Mouse (Mus musculus): ENCODE data around the gene Trex1. TPM values are rescaled to one million over a fixed set of nuclear protein-coding genes. Genes with fewer than 3 reads are reported as not detected.
A peak's percentile ranks its signal among the peaks of the same experiment; 100 is the strongest.

The Trex1 gene
- polyA plus RNA-seq, 1 experiment from 2014 or later: 16.1 TPM

GRCm38 (mm10) chr9:109082124-109082800 is 22.7 kb upstream of the Trex1 start, which contains the start of the genes Ccdc51 and Tma7:
Gene Ccdc51 (plus strand): TSS chr9:109082493.
Gene Tma7 (minus strand): TSS chr9:109082587.
- TF ChIP-seq CTCF (IDR thresholded peaks at IDR 0.05; ENCODE audit: low read depth): no peak
- Histone ChIP-seq H3K4me1 (replicated peaks; ENCODE audit: control insufficient read depth, insufficient read depth, low read length) (no peaks in the 10 kb centered on the region), H3K27me3 (replicated peaks; ENCODE audit: control insufficient read depth, insufficient read depth, low read length) (no peaks in the 10 kb centered on the region), H3K27ac (ENCODE audit: low read depth, low read length) (peak within 1 kb of the TSS; percentile 69), H3K4me2 (replicated peaks; ENCODE audit: low read depth) (peak within 1 kb of the TSS; percentile 70), H3K9ac (ENCODE audit: low read depth, low read length) (peak within 1 kb of the TSS; percentile 63), H3K9me3 (ENCODE audit: control insufficient read depth) (no peaks in the 10 kb centered on the region), H3K36me3 (ENCODE audit: control insufficient read depth, insufficient read depth) (peaks cover 8% of the 10 kb centered on the region; the same call in 1 of the 2 replicates), H3K4me3 (ENCODE audit: low read depth, low read length) (peak within 1 kb of the TSS; percentile 63)
- ATAC-seq: peak; percentile 95
- WGBS: under 1% methylated on average over 37 of the region's 37 CpGs

GRCm38 (mm10) chr9:109081749-109082123 is 22.2 kb upstream of the Trex1 start:
- Histone ChIP-seq H3K4me1 (replicated peaks; ENCODE audit: control insufficient read depth, insufficient read depth, low read length) (no peaks in the 10 kb centered on the region), H3K9ac (ENCODE audit: low read depth, low read length) (peak overlapping the region; percentile 63), H3K4me2 (replicated peaks; ENCODE audit: low read depth) (peak overlapping the region; percentile 70), H3K36me3 (ENCODE audit: control insufficient read depth, insufficient read depth) (peaks cover 8% of the 10 kb centered on the region; the same call in 1 of the 2 replicates), H3K9me3 (ENCODE audit: control insufficient read depth) (no peaks in the 10 kb centered on the region), H3K27me3 (replicated peaks; ENCODE audit: control insufficient read depth, insufficient read depth, low read length) (no peaks in the 10 kb centered on the region), H3K4me3 (ENCODE audit: low read depth, low read length) (peak overlapping the region; percentile 63), H3K27ac (ENCODE audit: low read depth, low read length) (peak overlapping the region; percentile 69)
- under 1% methylated on average over 11 of the region's 11 CpGs for WGBS
- no peak for TF ChIP-seq CTCF (IDR thresholded peaks at IDR 0.05; ENCODE audit: low read depth)
- ATAC-seq: 0 out of 2 replicates have a peak, but pooled peaks have one; percentile 2

GRCm38 (mm10) chr9:109080516-109080915 is 21.0 kb upstream of the Trex1 start:
- Histone ChIP-seq H3K27ac (ENCODE audit: low read depth, low read length) (no peak overlapping the region), H3K36me3 (ENCODE audit: control insufficient read depth, insufficient read depth) (peaks cover 8% of the 10 kb centered on the region; the same call in 1 of the 2 replicates), H3K27me3 (replicated peaks; ENCODE audit: control insufficient read depth, insufficient read depth, low read length) (no peaks in the 10 kb centered on the region), H3K4me1 (replicated peaks; ENCODE audit: control insufficient read depth, insufficient read depth, low read length) (no peaks in the 10 kb centered on the region), H3K9me3 (ENCODE audit: control insufficient read depth) (no peaks in the 10 kb centered on the region), H3K9ac (ENCODE audit: low read depth, low read length) (no peak overlapping the region), H3K4me2 (replicated peaks; ENCODE audit: low read depth) (peak overlapping the region; percentile 70; the same call in 1 of the 2 replicates), H3K4me3 (ENCODE audit: low read depth, low read length) (no peak overlapping the region)
- 68% methylated on average over 3 of the region's 3 CpGs for WGBS
- TF ChIP-seq CTCF (IDR thresholded peaks at IDR 0.05; ENCODE audit: low read depth): no peak
- no peak for ATAC-seq

- H3K4me1 ChIP-seq (replicated peaks; ENCODE audit: control insufficient read depth, insufficient read depth, low read length): peaks cover 10% of the 10 kb centered on the region; the same call in 1 of the 2 replicates
- peak within 1 kb of the TSS; percentile 91 for H3K9ac ChIP-seq (ENCODE audit: low read depth, low read length)
- H3K27ac ChIP-seq (ENCODE audit: low read depth, low read length): peak within 1 kb of the TSS; percentile 41; the same call in 1 of the 2 replicates
- no peaks in the 10 kb centered on the region for H3K27me3 ChIP-seq (replicated peaks; ENCODE audit: control insufficient read depth, insufficient read depth, low read length)
- H3K9me3 ChIP-seq (ENCODE audit: control insufficient read depth): no peaks in the 10 kb centered on the region
- peak within 1 kb of the TSS; percentile 85 for H3K4me2 ChIP-seq (replicated peaks; ENCODE audit: low read depth)
- peak within 1 kb of the TSS; percentile 85 for H3K4me3 ChIP-seq (ENCODE audit: low read depth, low read length)
- peaks cover 6% of the 10 kb centered on the region for H3K36me3 ChIP-seq (ENCODE audit: control insufficient read depth, insufficient read depth)
- under 1% methylated on average over 57 of the region's 57 CpGs for WGBS
- TF ChIP-seq CTCF (IDR thresholded peaks at IDR 0.05; ENCODE audit: low read depth): no peak
- peak; percentile 96 for ATAC-seq
These were observed 14.4 kb upstream of the Trex1 start, which contains the start of gene Atrip for GRCm38 (mm10) chr9:109073661-109074573. Gene Atrip (minus strand): TSS chr9:109074124.

- H3K36me3 ChIP-seq (ENCODE audit: control insufficient read depth, insufficient read depth): peaks cover 56% of the 10 kb centered on the region
- WGBS: 82% methylated on average over 3 of the region's 3 CpGs
These were observed 8.7 kb upstream of the Trex1 start for GRCm38 (mm10) chr9:109068095-109068735.

More at GRCm38 (mm10) chr9:109068095-109068735, 8.7 kb upstream of the Trex1 start:
- H3K4me3 ChIP-seq (ENCODE audit: low read depth, low read length): no peak overlapping the region
- H3K27me3 ChIP-seq (replicated peaks; ENCODE audit: control insufficient read depth, insufficient read depth, low read length): no peaks in the 10 kb centered on the region
- ATAC-seq: no peak
- no peak overlapping the region for H3K27ac ChIP-seq (ENCODE audit: low read depth, low read length)
- H3K4me1 ChIP-seq (replicated peaks; ENCODE audit: control insufficient read depth, insufficient read depth, low read length): peaks cover 6% of the 10 kb centered on the region; the same call in 1 of the 2 replicates
- TF ChIP-seq CTCF (IDR thresholded peaks at IDR 0.05; ENCODE audit: low read depth): peak; percentile 42; the same call in 1 of the 2 replicates
- H3K4me2 ChIP-seq (replicated peaks; ENCODE audit: low read depth): no peak overlapping the region
- H3K9ac ChIP-seq (ENCODE audit: low read depth, low read length): no peak overlapping the region
- H3K9me3 ChIP-seq (ENCODE audit: control insufficient read depth): no peaks in the 10 kb centered on the region

All from intestine, postnatal 0 days (tissue).